Mouse (Mus musculus) neutrophil, adult 5-6 weeks (primary cell): ENCODE measurements around the gene Gna11. TPM values are rescaled to one million over a fixed set of nuclear protein-coding genes. Genes with fewer than 3 reads are reported as not detected.

Experiments used
- ATAC-seq: fragments of 151-379, 151-347 bp; 2 replicates; pipeline ENCODE4 v1.8.0; 2017; ENCODE audit warnings: mild to moderate bottlenecking, moderate TSS enrichment; ENCODE audit not compliant: insufficient number of reproducible peaks, poor library complexity, low FRiP score, severe bottlenecking; ENCODE audit errors: extremely low read depth
- total RNA-seq: library from RNA; stranded (forward); fragments of 200-1000 nt; gene quantifications from 2 replicates; pipeline ENCODE4 v1.2.3, GENCODE M21; 2017

Gna11 gene
- total RNA-seq = 13.5 and 27.0 TPM in 2 replicates

DNA sequence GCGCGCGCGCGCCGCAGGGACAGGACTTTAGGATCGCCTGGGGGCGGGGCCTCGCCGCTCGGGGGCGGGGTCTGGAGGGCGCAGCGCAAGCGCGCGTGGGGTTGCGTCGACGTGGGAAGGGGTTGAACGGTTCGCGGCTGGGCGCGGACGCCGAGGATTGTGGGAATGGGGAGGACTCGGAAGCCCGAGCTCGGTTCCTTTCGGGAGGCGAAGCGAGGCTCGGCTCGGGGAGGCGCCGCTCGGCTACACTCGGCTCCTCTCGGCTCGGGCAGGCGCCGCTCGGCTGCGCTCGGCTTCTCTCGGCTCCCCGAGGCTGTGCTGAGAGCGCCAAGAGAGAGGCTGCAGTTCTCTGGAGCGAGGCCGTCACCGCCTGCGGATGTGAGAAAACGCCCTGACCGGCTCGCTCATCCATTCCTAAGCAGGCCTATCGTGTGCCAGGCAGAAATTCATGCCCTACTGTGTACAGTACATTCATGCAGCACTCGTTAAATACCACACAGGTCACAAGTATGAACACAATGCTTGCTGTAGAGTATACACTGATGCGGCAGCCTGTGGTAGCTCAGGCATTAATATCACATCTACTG is at the start of gene Gna11:
Gene Gna11, minus strand, starts transcription at position 30 of the 587 bp plus-strand sequence.
- peak; percentile 88 for ATAC-seq

DNA sequence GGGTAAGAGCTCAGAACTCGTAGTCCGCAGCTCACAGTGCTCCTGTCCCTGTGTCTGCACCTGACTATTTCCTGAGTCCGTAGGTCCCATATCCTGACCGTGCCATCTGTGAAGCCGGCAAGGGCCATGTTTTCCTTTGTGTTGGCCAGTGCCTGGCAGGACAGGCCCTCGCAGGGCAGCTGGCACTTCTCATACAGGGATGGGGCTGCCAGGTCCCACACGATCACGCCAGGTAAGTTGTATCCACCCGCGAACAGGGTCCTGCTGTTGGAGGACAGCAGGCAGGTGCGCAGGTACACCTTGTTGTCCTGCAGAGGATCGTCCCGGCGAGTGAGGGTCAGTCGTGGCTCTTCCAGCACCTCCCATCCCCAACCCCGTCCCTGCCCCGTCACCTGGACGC is 48.9 kb upstream of the Gna11 start:
- no peak for ATAC-seq

DNA sequence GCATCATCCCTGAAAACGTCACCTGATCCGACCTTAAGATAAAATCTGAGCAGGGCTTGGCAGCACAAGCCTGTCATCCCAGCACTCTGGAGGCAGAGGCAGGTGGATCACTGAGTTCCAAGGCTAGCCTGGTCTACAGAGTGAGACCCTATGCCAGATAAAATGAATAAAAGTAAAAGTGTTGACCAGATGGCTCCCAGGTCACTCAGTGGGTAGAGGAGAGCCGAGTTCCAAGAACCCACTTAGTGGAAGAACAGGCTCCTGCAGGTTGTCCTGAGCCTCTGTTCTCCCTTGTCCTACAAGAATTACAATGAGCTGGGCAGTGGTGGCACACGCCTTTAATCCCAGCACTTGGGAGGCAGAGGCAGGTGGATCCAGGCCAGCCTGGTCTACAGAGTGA is 48.2 kb upstream of the Gna11 start:
- no peak for ATAC-seq

DNA sequence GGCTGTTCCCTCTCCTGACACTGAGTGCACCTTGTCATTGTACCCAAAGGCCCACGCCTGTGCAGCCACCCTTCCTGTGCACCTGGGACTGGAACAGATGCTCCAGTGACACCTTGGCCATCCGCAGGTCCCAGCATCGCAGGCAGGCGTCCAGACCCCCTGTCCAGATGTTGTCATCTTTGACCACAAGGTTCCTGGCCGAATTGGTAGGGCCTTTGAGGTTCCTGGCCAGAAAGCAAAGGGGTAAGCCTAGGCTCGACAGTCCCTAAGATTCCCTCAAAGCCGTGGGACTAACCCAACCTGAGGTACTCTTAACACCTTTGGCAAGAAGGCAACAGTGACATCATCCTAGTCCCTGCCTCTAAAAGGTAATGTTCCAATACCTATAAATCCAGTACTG is 47.6 kb upstream of the Gna11 start:
- ATAC-seq = no peak

DNA sequence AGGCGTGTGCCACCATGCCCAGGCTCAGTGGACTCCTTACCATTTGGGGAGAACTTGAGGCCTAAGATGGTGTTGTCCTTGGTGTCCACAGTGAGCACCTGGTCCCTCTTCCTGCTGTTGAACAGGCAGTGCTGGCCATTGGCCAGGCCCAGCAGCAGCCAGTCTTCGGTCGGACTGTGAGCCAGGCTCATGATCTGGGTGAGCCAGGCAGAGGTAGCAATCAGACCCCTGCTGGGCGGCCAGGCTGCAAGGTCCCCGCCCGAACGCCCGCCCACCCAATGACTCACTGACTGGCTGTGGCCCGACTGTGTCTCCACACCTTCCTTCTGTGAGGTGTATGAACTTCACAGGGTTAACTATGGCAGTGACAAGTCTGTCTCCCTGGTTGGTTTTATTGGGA is 46.9 kb upstream of the Gna11 start:
- ATAC-seq = no peak

DNA sequence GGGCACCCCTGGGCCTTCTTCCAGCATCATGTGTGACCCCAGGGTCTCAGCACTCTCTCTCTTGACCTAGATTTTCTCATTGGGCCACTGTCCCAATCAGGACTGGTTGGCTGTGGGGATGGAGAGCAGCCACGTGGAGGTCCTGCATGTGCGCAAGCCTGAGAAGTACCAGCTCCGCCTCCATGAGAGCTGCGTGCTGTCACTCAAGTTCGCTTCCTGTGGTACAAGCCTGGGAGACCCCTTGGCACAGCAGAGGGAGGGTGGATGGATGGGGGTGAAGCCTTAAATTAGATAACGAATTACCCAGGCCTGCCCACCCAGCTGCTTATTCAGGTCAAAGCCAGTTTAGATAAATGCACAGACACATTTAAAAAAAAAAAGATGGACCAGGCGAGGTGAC is 43.7 kb upstream of the Gna11 start:
- no peak for ATAC-seq

DNA sequence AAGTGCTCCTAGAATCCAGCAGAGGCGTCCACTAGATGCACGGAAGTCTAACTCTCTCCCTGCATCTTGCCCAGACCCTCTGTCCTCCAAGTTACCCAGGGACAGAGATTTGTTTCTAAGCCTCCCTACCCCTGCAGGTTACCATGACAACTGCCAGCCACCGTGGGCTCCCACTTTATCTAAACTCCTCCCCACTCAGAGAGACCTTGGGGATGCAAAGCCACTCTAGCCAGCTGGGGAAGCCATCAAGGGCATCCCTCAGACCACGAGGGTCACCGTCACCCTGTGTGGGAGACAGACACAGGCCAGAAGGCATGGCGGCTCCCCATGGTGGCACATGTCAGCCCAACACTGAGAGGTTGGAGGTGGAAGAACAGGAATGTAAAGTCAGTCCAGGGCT is 38.4 kb upstream of the Gna11 start:
- ATAC-seq = no peak

DNA sequence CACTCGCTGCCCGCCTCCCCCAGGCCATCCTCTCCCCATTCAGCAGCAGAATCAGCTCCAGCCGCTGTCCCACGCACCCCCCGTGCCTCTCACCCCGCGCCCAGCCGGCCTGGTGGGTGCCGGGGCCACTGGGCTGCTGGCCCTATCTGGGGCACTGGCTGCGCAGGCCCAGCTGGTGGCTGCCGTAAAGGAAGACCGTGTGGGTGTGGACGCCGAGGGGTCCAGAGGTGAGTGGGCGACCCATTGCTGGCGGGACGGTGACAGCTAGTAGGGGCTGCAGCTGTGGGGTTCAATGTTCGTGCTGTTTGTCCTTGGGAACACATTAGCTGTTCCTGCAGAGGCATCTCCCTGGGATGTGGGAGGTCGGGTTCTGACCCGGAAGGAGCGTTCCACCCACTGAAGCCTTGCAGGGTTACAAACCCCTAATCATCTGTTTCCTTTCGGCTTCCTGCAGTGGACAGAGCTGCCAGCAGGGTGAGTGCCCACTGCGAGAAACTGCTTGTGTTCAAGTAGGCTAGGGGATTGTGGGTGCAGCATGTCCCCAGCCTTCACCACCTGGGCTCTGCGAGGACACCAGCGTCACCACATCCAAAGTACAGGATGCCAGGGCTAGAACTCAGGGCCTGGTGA is 35.6 kb upstream of the Gna11 start:
- peak; percentile 56 for ATAC-seq

DNA sequence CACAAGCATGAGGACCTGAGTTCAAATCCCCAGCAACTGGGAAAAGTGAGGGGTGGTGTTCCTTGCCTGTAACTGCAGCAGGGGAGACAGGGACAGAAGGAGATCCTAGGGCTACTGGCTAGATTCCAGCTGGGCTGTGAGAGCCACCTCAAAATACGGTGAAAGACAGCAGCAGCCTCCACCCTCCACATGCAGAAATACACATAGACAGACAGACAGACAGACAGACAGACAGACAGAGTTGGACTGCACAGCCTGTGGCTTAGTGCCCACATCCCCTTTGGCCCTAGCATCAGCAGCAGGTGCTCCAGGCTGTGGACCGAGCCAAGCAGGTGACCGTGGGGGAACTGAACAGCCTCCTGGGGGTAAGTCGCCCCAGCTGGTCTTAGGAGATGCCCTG is 35.0 kb upstream of the Gna11 start:
- ATAC-seq = no peak

DNA sequence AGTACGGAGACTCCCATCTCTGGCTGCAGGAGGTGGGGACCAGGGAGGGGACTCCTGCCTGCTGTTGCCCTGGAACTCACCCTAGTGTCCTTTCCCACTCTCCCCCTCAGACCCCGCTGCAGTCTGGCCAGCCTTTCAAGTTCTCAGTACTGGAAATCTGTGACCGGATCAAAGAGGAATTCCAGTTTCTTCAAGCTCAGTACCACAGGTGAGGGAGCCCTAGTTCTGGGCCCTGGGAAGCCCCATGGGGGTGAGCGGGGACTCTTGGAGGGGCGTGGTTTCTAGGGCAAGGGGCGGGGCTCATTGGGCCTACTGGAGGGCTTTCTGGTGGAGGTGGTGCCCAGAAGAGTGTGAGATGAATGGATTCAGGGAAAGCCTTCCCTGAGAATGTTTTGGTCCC is 30.7 kb upstream of the Gna11 start:
- ATAC-seq = no peak

DNA sequence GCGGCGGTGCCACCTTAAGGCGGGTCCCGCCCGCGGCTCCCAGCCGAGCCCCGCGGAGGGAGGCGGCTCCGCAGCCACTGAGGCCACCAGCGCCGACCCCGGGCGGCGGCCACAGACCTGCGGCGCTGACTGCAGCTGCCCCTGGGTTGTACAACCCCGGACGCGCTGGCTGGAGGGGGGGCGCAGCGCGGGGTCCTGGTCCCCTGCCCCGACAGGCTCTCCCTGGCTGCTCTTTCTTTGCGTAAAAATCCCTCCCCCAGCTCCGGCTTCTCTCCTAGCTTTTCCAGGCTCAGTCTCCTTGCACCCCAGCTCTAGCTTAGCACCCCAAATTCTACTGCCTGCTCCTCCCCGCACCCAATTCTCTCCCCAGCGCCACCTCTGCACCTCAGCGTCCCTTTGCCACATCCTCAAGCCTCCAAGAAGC is 30.2 kb upstream of the Gna11 start:
- ATAC-seq = no peak

DNA sequence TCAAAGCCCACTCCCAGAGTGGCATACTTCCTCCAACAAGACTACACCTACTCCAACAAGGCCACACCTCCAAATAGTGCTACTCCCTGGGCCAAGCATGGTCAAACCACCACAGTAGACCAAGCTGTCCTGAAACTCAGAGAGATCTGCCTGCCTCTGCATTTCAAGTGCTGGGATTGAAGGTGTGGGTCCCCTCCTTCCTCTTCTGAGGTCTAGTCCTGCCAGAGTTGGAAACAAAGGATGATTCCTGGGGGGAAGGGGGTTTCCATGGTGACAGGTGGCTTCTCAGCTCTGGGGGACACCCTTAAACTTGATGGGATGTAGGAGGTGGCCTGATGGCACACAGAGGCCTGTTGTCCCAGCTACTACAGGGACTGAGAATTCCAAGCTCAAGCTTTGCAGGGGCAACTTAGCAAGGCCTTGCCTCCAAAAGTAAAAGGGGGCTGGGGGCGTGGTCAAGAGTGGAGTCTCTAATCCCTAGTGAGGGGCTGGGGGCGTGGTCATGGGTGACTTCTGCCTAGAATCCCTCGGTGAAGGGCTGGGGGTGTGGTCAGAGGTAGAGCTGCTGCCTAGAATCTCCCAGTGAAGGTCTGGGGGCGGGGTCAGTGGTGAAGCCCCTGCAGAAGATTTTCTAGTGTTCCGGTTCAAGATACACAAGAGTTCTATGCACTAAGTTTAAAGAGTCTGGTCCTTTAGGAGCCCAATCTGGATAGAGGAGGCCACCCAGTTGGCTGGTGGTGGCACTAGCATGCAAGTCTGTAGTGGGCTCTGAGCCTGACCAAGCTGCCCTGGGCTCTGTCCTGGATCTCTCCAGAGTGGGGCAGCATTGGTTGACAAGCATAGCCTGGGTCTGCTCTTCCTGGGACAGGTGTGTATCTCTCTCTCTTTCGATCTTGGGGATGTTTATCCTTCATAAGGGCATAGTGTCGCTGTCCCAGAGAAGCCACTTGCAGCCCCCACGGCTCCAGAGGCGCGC is 29.4 kb upstream of the Gna11 start, which contains the start of gene Tle2:
Gene Tle2, plus strand, starts transcription at position 481 of the 976 bp plus-strand sequence.
- ATAC-seq = no peak

DNA sequence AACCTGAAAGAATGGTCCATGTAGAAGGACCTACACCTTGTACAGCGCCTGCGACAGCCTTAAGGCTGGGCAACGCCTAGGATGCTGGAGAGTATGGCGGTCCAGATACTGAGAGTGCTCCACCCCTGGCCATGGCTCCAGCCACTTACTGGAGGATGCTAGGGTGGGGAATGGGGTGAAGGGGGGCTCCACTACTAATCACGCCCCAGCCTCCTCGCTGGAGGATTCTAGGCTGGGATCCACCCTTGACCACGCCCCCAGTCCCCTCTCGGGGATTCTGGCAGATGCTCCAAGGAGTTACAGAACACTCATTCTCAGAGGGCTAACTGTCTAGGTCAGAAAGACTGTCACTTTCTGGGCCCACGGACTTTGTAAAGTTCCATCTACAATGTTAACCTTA is 28.0 kb upstream of the Gna11 start:
- ATAC-seq = no peak

DNA sequence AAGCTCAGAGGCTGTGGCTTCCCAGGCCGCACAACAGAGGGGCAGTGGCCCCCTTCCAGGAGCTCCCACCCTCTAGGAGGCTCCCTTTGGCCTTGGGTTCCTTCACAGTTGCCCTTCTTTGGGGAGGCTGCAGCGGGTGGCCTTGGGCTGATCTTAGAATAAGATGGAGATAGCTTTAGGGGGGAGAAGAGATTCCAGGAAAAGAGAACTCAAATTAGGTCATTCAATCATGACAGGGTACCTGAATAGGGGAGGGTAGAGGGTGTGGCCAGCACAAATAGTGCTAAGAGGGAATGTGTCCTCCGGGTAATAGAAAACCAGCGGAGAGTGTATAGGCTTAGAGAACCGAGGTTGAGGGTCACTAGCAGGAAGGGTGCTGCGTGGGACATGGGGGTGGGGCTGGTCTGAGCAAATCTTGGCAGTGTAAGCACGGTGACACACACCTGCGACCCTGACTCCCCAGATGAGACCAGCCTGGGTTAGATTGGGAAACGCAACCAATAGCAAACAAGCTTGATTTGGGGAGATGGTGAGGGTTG is 27.2 kb upstream of the Gna11 start:
- no peak for ATAC-seq

DNA sequence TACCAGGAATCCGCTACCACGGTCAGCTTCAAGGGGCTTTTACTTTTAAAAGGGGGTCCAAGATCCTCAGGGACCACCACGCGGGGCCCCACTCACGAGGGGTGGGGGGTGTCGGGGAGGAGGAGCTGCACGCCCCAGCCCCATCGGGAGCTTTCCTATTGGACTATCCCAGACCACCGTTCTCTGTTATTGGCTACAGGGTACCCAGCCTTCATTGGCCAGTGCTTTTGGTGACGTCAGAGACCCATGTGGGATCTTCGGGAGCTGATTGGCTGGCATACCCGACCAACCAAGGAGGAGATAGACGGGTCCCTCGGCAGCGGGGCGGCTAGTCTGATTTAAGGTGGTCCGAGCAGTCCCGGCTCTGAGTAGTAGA is 26.5 kb upstream of the Gna11 start:
- ATAC-seq = peak; percentile 90

DNA sequence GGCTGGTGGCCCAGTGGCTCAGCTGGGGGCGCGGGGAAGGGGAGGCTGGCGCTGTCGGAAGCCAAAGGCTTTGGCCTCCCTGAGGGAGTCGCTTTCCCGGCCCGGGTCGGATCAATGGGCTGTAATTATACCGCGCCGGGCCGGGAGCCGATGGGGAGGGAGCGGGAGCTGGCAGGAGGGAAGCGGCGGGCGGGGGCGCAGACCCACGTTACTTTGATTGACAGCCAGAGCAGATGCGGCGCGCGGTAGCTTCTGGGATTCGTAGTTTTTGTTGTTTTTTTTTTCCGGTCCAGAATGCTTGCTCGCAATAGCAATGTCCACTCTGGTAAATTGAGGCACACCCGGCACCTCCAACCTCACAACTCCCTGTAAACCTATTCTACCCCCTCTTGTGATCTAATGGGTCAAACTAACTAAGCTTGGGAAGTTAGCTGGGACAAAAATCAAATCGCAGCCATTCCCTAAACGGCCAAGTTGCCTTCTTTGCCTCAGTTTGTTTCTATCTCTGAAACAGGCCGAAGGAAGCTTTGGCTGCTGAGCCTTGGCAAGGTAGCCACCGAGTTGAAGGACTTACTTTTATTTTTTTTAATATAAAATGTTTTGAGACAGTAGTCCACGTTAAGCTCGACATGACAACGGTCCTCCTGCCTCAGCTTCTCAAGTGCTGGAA is 26.0 kb upstream of the Gna11 start:
- ATAC-seq = peak; percentile 44

DNA sequence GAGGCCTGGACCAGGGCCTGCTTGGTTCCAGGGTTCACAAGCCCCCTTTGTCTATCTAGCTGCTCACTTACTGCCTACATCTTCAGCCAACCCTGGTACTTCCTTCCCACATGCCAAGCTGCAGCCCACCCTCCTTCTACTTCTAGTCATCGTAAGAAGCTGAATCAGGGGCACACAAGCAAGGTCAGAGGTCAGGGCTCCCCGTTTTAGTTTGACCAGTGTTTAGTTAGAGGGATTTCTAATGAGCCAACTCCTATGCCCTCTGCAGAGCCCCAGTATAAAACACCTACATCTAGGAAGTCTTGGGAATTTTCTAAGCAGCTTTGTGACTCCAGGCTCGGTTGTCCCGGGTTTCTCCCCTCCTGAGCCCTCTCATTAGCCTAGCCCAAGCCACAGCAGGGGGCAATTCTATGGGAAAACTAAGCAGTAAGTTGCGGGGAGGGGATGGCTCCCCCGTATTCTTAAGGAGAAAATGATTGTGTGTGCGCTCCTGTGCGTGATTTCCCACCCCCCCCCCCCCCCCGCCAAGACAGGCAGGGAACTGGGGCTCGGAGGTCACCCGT is 25.3 kb upstream of the Gna11 start:
- no peak for ATAC-seq

DNA sequence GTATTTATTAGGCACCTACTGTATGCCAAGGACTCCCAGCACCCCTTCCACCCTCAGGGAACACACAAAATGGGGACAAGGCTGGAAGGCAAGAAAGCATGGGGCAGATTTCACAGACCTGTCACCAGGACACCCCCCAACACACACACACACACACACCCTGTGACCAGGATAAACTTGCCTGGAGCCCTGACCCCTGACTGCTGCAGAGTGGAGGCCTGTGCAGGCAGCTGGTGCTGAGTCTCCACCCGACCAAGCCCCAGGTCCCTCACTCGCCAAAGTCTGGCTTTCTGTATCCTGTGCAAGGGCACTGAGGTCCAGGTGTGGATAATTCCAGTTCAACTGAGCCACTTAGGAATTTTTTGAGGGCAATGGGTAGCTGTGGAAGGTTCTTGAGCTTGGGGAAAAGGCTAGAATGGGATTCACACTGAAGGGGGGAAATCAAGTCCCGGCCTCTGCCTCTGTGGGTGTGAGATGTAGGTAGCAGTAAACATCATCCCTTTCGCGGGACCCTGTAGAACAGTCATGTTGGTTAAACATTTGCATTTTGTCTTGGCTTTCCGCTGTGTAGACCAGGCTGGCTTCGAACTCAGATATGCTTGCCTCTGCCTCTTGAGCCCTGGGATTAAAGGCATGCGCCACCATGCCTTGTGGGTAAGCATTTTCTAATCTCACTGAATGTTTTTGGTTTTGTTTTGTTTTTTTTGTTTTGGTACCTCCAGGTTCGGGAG is 24.7 kb upstream of the Gna11 start:
- no peak for ATAC-seq
